Mouse (Mus musculus) embryonic facial prominence, embryonic 14.5 days (tissue): ENCODE data around the gene Xrcc4. TPM values are rescaled to one million over a fixed set of nuclear protein-coding genes. Genes with fewer than 3 reads are reported as not detected.

Source experiments
- ATAC-seq: fragments of 200-750 bp; cut with Nextera tagmentation; 2 replicates; pipeline ENCODE4 v1.8.0; 2017; ENCODE audit warnings: low read depth, moderate number of reproducible peaks, moderate TSS enrichment
- DNase-seq: peaks from one replicate; pipeline ENCODE4 v3.0.0-alpha.2; 2015; ENCODE audit warnings: low spot score
- H3K27ac ChIP-seq: fragments of 300-500 bp; sonication (generic); replicated peaks from 2 replicates; pipeline ENCODE4 v1.5.1; 2014; ENCODE audit warnings: low read depth, mild to moderate bottlenecking, low read length, moderate library complexity
- H3K27me3 ChIP-seq: fragments of 300-500 bp; sonication (generic); replicated peaks from 2 replicates; pipeline ENCODE4 v1.6.1; 2014; ENCODE audit warnings: low read length; ENCODE audit not compliant: control insufficient read depth, insufficient read depth
- H3K36me3 ChIP-seq: fragments of 300-500 bp; sonication (generic); 2 replicates; pipeline ENCODE4 v1.6.1; 2014; ENCODE audit warnings: low read length, mixed read lengths; ENCODE audit not compliant: control insufficient read depth, insufficient read depth
- H3K4me1 ChIP-seq: fragments of 300-500 bp; sonication (generic); 2 replicates; pipeline ENCODE4 v1.6.1; 2014; ENCODE audit warnings: antibody characterized with exemption, low read length; ENCODE audit not compliant: control insufficient read depth, insufficient read depth
- H3K4me2 ChIP-seq: fragments of 300-500 bp; sonication (generic); 2 replicates; pipeline ENCODE4 v1.6.1; 2014; ENCODE audit warnings: low read depth, mild to moderate bottlenecking, low read length, moderate library complexity, mixed read lengths
- H3K4me3 ChIP-seq: fragments of 300-500 bp; sonication (generic); 2 replicates; pipeline ENCODE4 v1.5.1; 2014; ENCODE audit warnings: low read depth, mild to moderate bottlenecking, low read length
- H3K9ac ChIP-seq: fragments of 300-500 bp; sonication (generic); 2 replicates; pipeline ENCODE4 v1.6.1; 2014; ENCODE audit warnings: low read depth, mild to moderate bottlenecking, low read length, moderate library complexity, mixed read lengths
- H3K9me3 ChIP-seq: fragments of 300-500 bp; sonication (generic); 2 replicates; pipeline ENCODE4 v1.6.1; 2016; ENCODE audit warnings: low read length; ENCODE audit not compliant: control insufficient read depth
- WGBS: fragments of 180-500 bp; shearing (Covaris S2); extraction: QIAGEN DNeasy Blood & Tissue Kit; methylation state at CpG from one replicate; pipeline ENCODE4 v1.1.7; 2014; 5-methylcytosine and 5-hydroxymethylcytosine counted together
- polyA plus RNA-seq: library from polyadenylated mRNA; unstranded; fragments of >200 nt; fragmentation: Nextera tagmentation; extraction: Ambion mirVana; gene quantifications from 2 replicates; pipeline ENCODE4 v1.2.1, GENCODE M21; 2014

The Xrcc4 gene
- polyA plus RNA-seq, 1 experiment from 2014 or later, result 11.8 TPM

- H3K27me3 ChIP-seq, result no peaks in the 10 kb centered on the region
- H3K9ac ChIP-seq, result no peak overlapping the region
- H3K4me2 ChIP-seq, result no peak overlapping the region
- H3K36me3 ChIP-seq, result no peaks in the 10 kb centered on the region
- H3K9me3 ChIP-seq, result 0 out of 2 replicates have a peak, but pooled peaks cover 4% of the 10 kb centered on the region
- no peak overlapping the region for H3K4me3 ChIP-seq
- WGBS, result 86% methylated on average over 5 of the region's 5 CpGs
- H3K4me1 ChIP-seq, result no peaks in the 10 kb centered on the region
- ATAC-seq (no peak), DNase-seq (no peak)
- no peak overlapping the region for H3K27ac ChIP-seq
These were observed 175.1 kb downstream of the Xrcc4 start for GRCm38 (mm10) chr13:89914332-89914731.

- H3K9ac ChIP-seq, result no peak overlapping the region
- H3K4me1 ChIP-seq, result no peaks in the 10 kb centered on the region
- H3K9me3 ChIP-seq, result 0 out of 2 replicates have a peak, but pooled peaks cover 4% of the 10 kb centered on the region
- WGBS, result 82% methylated on average over 6 of the region's 6 CpGs
- no peak overlapping the region for H3K4me3 ChIP-seq
- no peak for DNase-seq
- no peaks in the 10 kb centered on the region for H3K27me3 ChIP-seq
- H3K36me3 ChIP-seq, result no peaks in the 10 kb centered on the region
- H3K4me2 ChIP-seq, result no peak overlapping the region
- no peak for ATAC-seq
- no peak overlapping the region for H3K27ac ChIP-seq
These were observed 175.5 kb downstream of the Xrcc4 start for GRCm38 (mm10) chr13:89913891-89914290.

- no peak for ATAC-seq
- Histone ChIP-seq H3K4me2 (no peak overlapping the region), H3K27me3 (no peaks in the 10 kb centered on the region), H3K4me3 (no peak overlapping the region), H3K27ac (no peak overlapping the region), H3K9me3 (no peaks in the 10 kb centered on the region), H3K36me3 (no peaks in the 10 kb centered on the region), H3K9ac (no peak overlapping the region), H3K4me1 (no peaks in the 10 kb centered on the region)
- DNase-seq, result no peak
- WGBS, result 62% methylated on average over 2 of the region's 2 CpGs
These were observed 183.3 kb downstream of the Xrcc4 start for GRCm38 (mm10) chr13:89906120-89906519.

GRCm38 (mm10) chr13:89899066-89899465 lies 190.3 kb downstream of the Xrcc4 start:
- WGBS, result 85% methylated on average over 4 of the region's 4 CpGs
- no peak for DNase-seq
- H3K9me3 ChIP-seq, result no peaks in the 10 kb centered on the region
- no peak overlapping the region for H3K4me2 ChIP-seq
- H3K27ac ChIP-seq, result no peak overlapping the region
- H3K4me3 ChIP-seq, result no peak overlapping the region
- no peaks in the 10 kb centered on the region for H3K27me3 ChIP-seq
- ATAC-seq, result no peak
- no peaks in the 10 kb centered on the region for H3K4me1 ChIP-seq
- no peak overlapping the region for H3K9ac ChIP-seq
- no peaks in the 10 kb centered on the region for H3K36me3 ChIP-seq

GRCm38 (mm10) chr13:89892140-89892539 lies 197.3 kb downstream of the Xrcc4 start:
- ATAC-seq (no peak), DNase-seq (no peak)
- no peaks in the 10 kb centered on the region for H3K4me1 ChIP-seq
- no peak overlapping the region for H3K9ac ChIP-seq
- WGBS, result 96% methylated on average over 4 of the region's 4 CpGs
- no peak overlapping the region for H3K4me3 ChIP-seq
- no peaks in the 10 kb centered on the region for H3K36me3 ChIP-seq
- H3K9me3 ChIP-seq, result no peaks in the 10 kb centered on the region
- H3K4me2 ChIP-seq, result no peak overlapping the region
- H3K27me3 ChIP-seq, result no peaks in the 10 kb centered on the region
- no peak overlapping the region for H3K27ac ChIP-seq

GRCm38 (mm10) chr13:89890159-89890558 lies 199.2 kb downstream of the Xrcc4 start:
- H3K4me3 ChIP-seq, result no peak overlapping the region
- no peaks in the 10 kb centered on the region for H3K4me1 ChIP-seq
- H3K4me2 ChIP-seq, result no peak overlapping the region
- DNase-seq (no peak), ATAC-seq (no peak)
- H3K27me3 ChIP-seq, result no peaks in the 10 kb centered on the region
- H3K27ac ChIP-seq, result no peak overlapping the region
- 84% methylated on average over 1 of the region's 1 CpGs for WGBS
- H3K9ac ChIP-seq, result no peak overlapping the region
- no peaks in the 10 kb centered on the region for H3K9me3 ChIP-seq
- H3K36me3 ChIP-seq, result no peaks in the 10 kb centered on the region

- no peaks in the 10 kb centered on the region for H3K27me3 ChIP-seq
- no peaks in the 10 kb centered on the region for H3K36me3 ChIP-seq
- DNase-seq (peak; percentile 27), ATAC-seq (no peak)
- H3K4me2 ChIP-seq, result no peak overlapping the region
- H3K4me1 ChIP-seq, result no peaks in the 10 kb centered on the region
- H3K4me3 ChIP-seq, result no peak overlapping the region
- WGBS, result 70% methylated on average over 5 of the region's 5 CpGs
- H3K9ac ChIP-seq, result no peak overlapping the region
- no peaks in the 10 kb centered on the region for H3K9me3 ChIP-seq
- H3K27ac ChIP-seq, result no peak overlapping the region
These were observed 200.3 kb downstream of the Xrcc4 start for GRCm38 (mm10) chr13:89889074-89889473.

- ATAC-seq (no peak), DNase-seq (no peak)
- H3K36me3 ChIP-seq, result no peaks in the 10 kb centered on the region
- WGBS, result 100% methylated on average over 1 of the region's 1 CpGs
- no peaks in the 10 kb centered on the region for H3K9me3 ChIP-seq
- H3K4me1 ChIP-seq, result no peaks in the 10 kb centered on the region
- no peak overlapping the region for H3K4me3 ChIP-seq
- H3K4me2 ChIP-seq, result no peak overlapping the region
- H3K27me3 ChIP-seq, result no peaks in the 10 kb centered on the region
- no peak overlapping the region for H3K27ac ChIP-seq
- no peak overlapping the region for H3K9ac ChIP-seq
These were observed 205.9 kb downstream of the Xrcc4 start for GRCm38 (mm10) chr13:89883523-89883922.

- no peak for ATAC-seq
These were observed 208.1 kb downstream of the Xrcc4 start for GRCm38 (mm10) chr13:89881281-89881680.

More at GRCm38 (mm10) chr13:89881281-89881680, 208.1 kb downstream of the Xrcc4 start:
- Histone ChIP-seq H3K36me3 (no peaks in the 10 kb centered on the region), H3K9ac (no peak overlapping the region), H3K4me2 (no peak overlapping the region), H3K27ac (no peak overlapping the region), H3K9me3 (no peaks in the 10 kb centered on the region), H3K4me1 (no peaks in the 10 kb centered on the region), H3K4me3 (no peak overlapping the region), H3K27me3 (no peaks in the 10 kb centered on the region)
- 32% methylated on average over 2 of the region's 2 CpGs for WGBS
- peak; percentile 67 for DNase-seq
